Mouse (Mus musculus): ENCODE measurements around the gene Rsph6a.
"Not testable (repeated sequence)": the region's sequence is repeated elsewhere in the genome, so short reads cannot be mapped to it uniquely, and the experiment has no call there.

The Rsph6a gene

GRCm38 (mm10) chr7:19046286-19047069 lies 8.0 kb upstream of the Rsph6a start:
- DNase-seq (ENCODE audit: extremely low spot score, low spot score) = no peak

- DNase-seq (ENCODE audit: extremely low spot score, low spot score) = no peak
Measured at GRCm38 (mm10) chr7:19048006-19048527, 6.4 kb upstream of the Rsph6a start.

- DNase-seq (ENCODE audit: extremely low spot score, low spot score) = no peak
Measured at GRCm38 (mm10) chr7:19049252-19049651, 5.2 kb upstream of the Rsph6a start.

GRCm38 (mm10) chr7:19050172-19050571 lies 4.3 kb upstream of the Rsph6a start:
- DNase-seq (ENCODE audit: extremely low spot score, low spot score) = no peak

GRCm38 (mm10) chr7:19051161-19051560 lies 3.3 kb upstream of the Rsph6a start:
- DNase-seq (ENCODE audit: extremely low spot score, low spot score) = no peak

- DNase-seq (ENCODE audit: extremely low spot score, low spot score) = no peak
Measured at GRCm38 (mm10) chr7:19052345-19053135, 1.9 kb upstream of the Rsph6a start.

- DNase-seq (ENCODE audit: extremely low spot score, low spot score) = no peak
Measured at GRCm38 (mm10) chr7:19053136-19053532, 1.4 kb upstream of the Rsph6a start.

- DNase-seq (ENCODE audit: extremely low spot score, low spot score) = no peak
Measured at GRCm38 (mm10) chr7:19054777-19055076, 237 bp downstream of the Rsph6a start.

- no peak for DNase-seq (ENCODE audit: extremely low spot score, low spot score)
Measured at GRCm38 (mm10) chr7:19055108-19055507, 618 bp downstream of the Rsph6a start.

- DNase-seq (ENCODE audit: extremely low spot score, low spot score) = no peak
Measured at GRCm38 (mm10) chr7:19057405-19057804, 2.9 kb downstream of the Rsph6a start.

GRCm38 (mm10) chr7:19065896-19066295 lies 11.4 kb downstream of the Rsph6a start:
- DNase-seq (ENCODE audit: extremely low spot score, low spot score) = no peak

- DNase-seq (ENCODE audit: extremely low spot score, low spot score) = no peak
Measured at GRCm38 (mm10) chr7:19067063-19067462, 12.6 kb downstream of the Rsph6a start.

- no peak for DNase-seq (ENCODE audit: extremely low spot score, low spot score)
Measured at GRCm38 (mm10) chr7:19067935-19068334, 13.4 kb downstream of the Rsph6a start.

- DNase-seq (ENCODE audit: extremely low spot score, low spot score) = peak; percentile 82
Measured at GRCm38 (mm10) chr7:19068707-19069106, 14.2 kb downstream of the Rsph6a start.

GRCm38 (mm10) chr7:19069500-19069899 lies 15.0 kb downstream of the Rsph6a start:
- DNase-seq (ENCODE audit: extremely low spot score, low spot score) = no peak

- DNase-seq (ENCODE audit: extremely low spot score, low spot score) = not testable (repeated sequence)
Measured at GRCm38 (mm10) chr7:19071024-19071423, 16.5 kb downstream of the Rsph6a start.

- no peak for DNase-seq (ENCODE audit: extremely low spot score, low spot score)
Measured at GRCm38 (mm10) chr7:19073504-19073903, 19.0 kb downstream of the Rsph6a start.

GRCm38 (mm10) chr7:19074494-19074893 lies 20.0 kb downstream of the Rsph6a start:
- no peak for DNase-seq (ENCODE audit: extremely low spot score, low spot score)

GRCm38 (mm10) chr7:19075231-19075630 lies 20.7 kb downstream of the Rsph6a start:
- DNase-seq (ENCODE audit: extremely low spot score, low spot score) = no peak

GRCm38 (mm10) chr7:19075723-19076585 lies 21.5 kb downstream of the Rsph6a start, which contains the start of gene Dmwd:
Gene Dmwd (plus strand): TSS chr7:19076227.
- DNase-seq (ENCODE audit: extremely low spot score, low spot score) = peak; percentile 99

GRCm38 (mm10) chr7:19076586-19076991 lies 22.1 kb downstream of the Rsph6a start:
- DNase-seq (ENCODE audit: extremely low spot score, low spot score) = peak; percentile 49

All from neural tube, embryonic 10.5 days (tissue).